Mouse (Mus musculus) cerebellum, adult 2 months (tissue): ENCODE measurements around the gene Nt5c3.

Source experiments
- CTCF ChIP-seq: fragments of 200-500 bp; IDR thresholded peaks from 2 replicates; pipeline ENCODE4 v1.5.1; 2011; ENCODE audit warnings: low read depth, mild to moderate bottlenecking, control low read depth, low read length, moderate library complexity, borderline replicate concordance; ENCODE audit not compliant: insufficient read depth
- POLR2A ChIP-seq: fragments of 200-500 bp; IDR thresholded peaks from 2 replicates; pipeline ENCODE4 v1.6.1; 2011; ENCODE audit warnings: low read length, control low read depth, borderline replicate concordance; ENCODE audit not compliant: insufficient read depth

DNA sequence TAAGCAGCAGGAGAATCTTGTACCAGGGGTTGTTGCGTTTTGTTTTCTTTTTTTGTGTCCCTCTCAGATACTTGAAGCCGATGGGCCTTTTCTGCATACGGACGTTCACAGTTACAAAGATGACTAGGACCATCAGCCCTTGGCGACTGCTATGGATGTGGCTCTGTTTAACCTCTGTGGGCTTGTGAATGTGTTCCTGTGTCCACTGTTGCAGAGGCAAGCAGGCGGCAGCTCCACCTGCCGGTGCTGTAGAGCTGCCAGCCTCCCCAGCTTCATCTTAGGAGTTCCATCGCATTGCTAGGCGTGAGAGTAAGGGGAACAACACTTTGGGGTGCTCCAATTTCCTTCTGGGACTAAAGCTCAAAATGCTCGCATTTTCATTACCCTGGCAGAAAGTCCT is 88.2 kb downstream of the Nt5c3 start:
- no peak; the same call in 1 of the 2 replicates for TF ChIP-seq CTCF
- no peak for TF ChIP-seq POLR2A
